Mouse (Mus musculus) myocyte (in vitro differentiated cells): Measurements from ENCODE around the gene Ferd3l. TPM values are rescaled to one million over a fixed set of nuclear protein-coding genes. Genes with fewer than 3 reads are reported as not detected.

Experiments used
- H3K27me3 ChIP-seq: one replicate; pipeline ENCODE4 v1.6.1; 2011; ENCODE audit not compliant: control insufficient read depth, insufficient read depth, insufficient read length
- H3K36me3 ChIP-seq: one replicate; pipeline ENCODE4 v1.6.1; 2011; ENCODE audit not compliant: control insufficient read depth, insufficient read depth
- H3K4me2 ChIP-seq: one replicate; pipeline ENCODE4 v1.6.1; 2011; ENCODE audit warnings: low read depth, control low read depth
- H3K4me3 ChIP-seq: one replicate; pipeline ENCODE4 v1.5.1; 2011; ENCODE audit warnings: mild to moderate bottlenecking, control low read depth, moderate library complexity
- H3K79me2 ChIP-seq: one replicate; pipeline ENCODE4 v1.6.1; 2011; ENCODE audit not compliant: control insufficient read depth, insufficient read depth
- H3ac ChIP-seq: one replicate; pipeline ENCODE4 v1.6.1; 2011; ENCODE audit not compliant: control insufficient read depth, insufficient read length
- CEBPB ChIP-seq: IDR thresholded peaks from 2 replicates; pipeline ENCODE4 v1.6.1; 2011; ENCODE audit warnings: mild to moderate bottlenecking, moderate library complexity; ENCODE audit not compliant: poor library complexity, insufficient read depth, severe bottlenecking
- E2F4 ChIP-seq: IDR thresholded peaks from one replicate; pipeline ENCODE4 v1.6.1; 2011; ENCODE audit warnings: mild to moderate bottlenecking, control low read depth, moderate library complexity; ENCODE audit not compliant: insufficient read depth
- MAX ChIP-seq: IDR thresholded peaks from one replicate; pipeline ENCODE4 v1.6.1; 2011; ENCODE audit warnings: low read depth, mild to moderate bottlenecking, control low read depth
- MYOD1 ChIP-seq, 3 experiments: IDR thresholded peaks; one replicate each; pipeline ENCODE4 v1.6.1; 2011; ENCODE audit warnings: control low read depth in 2 of 3, low read depth in 2 of 3, mild to moderate bottlenecking in 2 of 3, moderate library complexity in 1 of 3; ENCODE audit not compliant: insufficient read length in 2 of 3, control insufficient read depth in 1 of 3
- MYOG ChIP-seq, 3 experiments: IDR thresholded peaks; one replicate each; pipeline ENCODE4 v1.6.1; 2011; ENCODE audit warnings: control low read depth in 2 of 3, low read depth in 2 of 3, mild to moderate bottlenecking in 2 of 3; ENCODE audit not compliant: insufficient read length in 2 of 3, control insufficient read depth in 1 of 3, insufficient read depth in 1 of 3
- POLR2A ChIP-seq: IDR thresholded peaks from one replicate; pipeline ENCODE4 v1.6.1; 2011; ENCODE audit warnings: low read depth, mild to moderate bottlenecking, control low read depth, moderate library complexity; ENCODE audit not compliant: insufficient read length
- POLR2AphosphoS2 ChIP-seq: IDR thresholded peaks from one replicate; pipeline ENCODE4 v1.6.1; 2011; ENCODE audit warnings: low read depth, control low read depth; ENCODE audit not compliant: insufficient read length
- REST ChIP-seq: IDR thresholded peaks from one replicate; pipeline ENCODE4 v1.6.1; 2011; ENCODE audit warnings: mild to moderate bottlenecking, control low read depth, moderate library complexity; ENCODE audit not compliant: insufficient read depth, insufficient read length
- SRF ChIP-seq: IDR thresholded peaks from one replicate; pipeline ENCODE4 v1.6.1; 2011; ENCODE audit warnings: low read depth; ENCODE audit not compliant: control insufficient read depth, insufficient read length
- TCF12 ChIP-seq: IDR thresholded peaks from one replicate; pipeline ENCODE4 v1.6.1; 2011; ENCODE audit warnings: mild to moderate bottlenecking, control low read depth; ENCODE audit not compliant: poor library complexity, insufficient read depth, severe bottlenecking
- TCF3 ChIP-seq: IDR thresholded peaks from one replicate; pipeline ENCODE4 v1.6.1; 2011; ENCODE audit warnings: low read depth, control low read depth; ENCODE audit not compliant: insufficient read length
- USF1 ChIP-seq: IDR thresholded peaks from one replicate; pipeline ENCODE4 v1.6.1; 2011; ENCODE audit warnings: low read depth, mild to moderate bottlenecking, control low read depth, moderate library complexity
- polyA plus RNA-seq: library from polyadenylated mRNA; unstranded; fragments of >200 nt; fragmentation: generic; extraction: Trizol; gene quantifications from one replicate; pipeline ENCODE4 v1.2.1, GENCODE M21; 2012; ENCODE audit warnings: missing spikeins

Ferd3l gene
- polyA plus RNA-seq, 1 experiment: not detected

GRCm38 (mm10) chr12:33952843-33953242, 24.6 kb downstream of the Ferd3l start:
- TF ChIP-seq REST: no peak
- TF ChIP-seq MYOG (IDR thresholded peaks at IDR 0.05; ENCODE audit: control insufficient read depth in 1 of 3, insufficient read depth in 1 of 3, insufficient read length in 2 of 3, low read depth in 2 of 3): no peak
- no peak for TF ChIP-seq MAX
- no peak for TF ChIP-seq TCF12
- TF ChIP-seq TCF3: no peak
- no peak for TF ChIP-seq POLR2AphosphoS2
- no peak for TF ChIP-seq E2F4
- TF ChIP-seq CEBPB: no peak
- no peak for TF ChIP-seq MYOD1 (IDR thresholded peaks at IDR 0.05; ENCODE audit: control insufficient read depth in 1 of 3, insufficient read length in 2 of 3, low read depth in 2 of 3)
- no peak for TF ChIP-seq SRF
- TF ChIP-seq USF1: no peak
- TF ChIP-seq POLR2A: no peak
- H3K36me3 ChIP-seq: no peaks in the 10 kb centered on the region
- H3K27me3 ChIP-seq: no peaks in the 10 kb centered on the region
- no peaks in the 10 kb centered on the region for H3K79me2 ChIP-seq
- no peak overlapping the region for H3ac ChIP-seq
- no peak overlapping the region for H3K4me3 ChIP-seq
- no peak overlapping the region for H3K4me2 ChIP-seq

- Histone ChIP-seq H3K36me3 (no peaks in the 10 kb centered on the region), H3ac (no peak overlapping the region), H3K27me3 (no peaks in the 10 kb centered on the region), H3K79me2 (no peaks in the 10 kb centered on the region), H3K4me3 (no peak overlapping the region), H3K4me2 (no peak overlapping the region)
- TF ChIP-seq POLR2AphosphoS2: no peak
- TF ChIP-seq MYOD1 (IDR thresholded peaks at IDR 0.05; ENCODE audit: control insufficient read depth in 1 of 3, insufficient read length in 2 of 3, low read depth in 2 of 3): no peak
- no peak for TF ChIP-seq CEBPB
- no peak for TF ChIP-seq REST
- no peak for TF ChIP-seq MYOG (IDR thresholded peaks at IDR 0.05; ENCODE audit: control insufficient read depth in 1 of 3, insufficient read depth in 1 of 3, insufficient read length in 2 of 3, low read depth in 2 of 3)
- no peak for TF ChIP-seq TCF3
- no peak for TF ChIP-seq USF1
- TF ChIP-seq E2F4: no peak
- no peak for TF ChIP-seq SRF
- no peak for TF ChIP-seq MAX
- no peak for TF ChIP-seq TCF12
- no peak for TF ChIP-seq POLR2A
These were observed 26.8 kb downstream of the Ferd3l start for GRCm38 (mm10) chr12:33954931-33955565.

GRCm38 (mm10) chr12:33955606-33956295, 27.5 kb downstream of the Ferd3l start:
- no peaks in the 10 kb centered on the region for H3K79me2 ChIP-seq
- no peaks in the 10 kb centered on the region for H3K27me3 ChIP-seq
- H3K4me3 ChIP-seq: no peak overlapping the region
- TF ChIP-seq MYOG (IDR thresholded peaks at IDR 0.05; ENCODE audit: control insufficient read depth in 1 of 3, insufficient read depth in 1 of 3, insufficient read length in 2 of 3, low read depth in 2 of 3) (no peak), USF1 (no peak), SRF (no peak), CEBPB (no peak), POLR2A (no peak), TCF12 (no peak), MYOD1 (IDR thresholded peaks at IDR 0.05; ENCODE audit: control insufficient read depth in 1 of 3, insufficient read length in 2 of 3, low read depth in 2 of 3) (no peak), REST (no peak), POLR2AphosphoS2 (no peak)
- H3ac ChIP-seq: no peak overlapping the region
- no peak overlapping the region for H3K4me2 ChIP-seq
- no peaks in the 10 kb centered on the region for H3K36me3 ChIP-seq

- H3K4me3 ChIP-seq: no peak overlapping the region
- TF ChIP-seq MAX (no peak), CEBPB (no peak), MYOD1 (IDR thresholded peaks at IDR 0.05; ENCODE audit: control insufficient read depth in 1 of 3, insufficient read length in 2 of 3, low read depth in 2 of 3) (no peak), SRF (no peak), POLR2A (no peak), TCF12 (no peak), E2F4 (no peak)
- no peaks in the 10 kb centered on the region for H3K79me2 ChIP-seq
- H3K27me3 ChIP-seq: no peaks in the 10 kb centered on the region
- no peak overlapping the region for H3ac ChIP-seq
- H3K4me2 ChIP-seq: no peak overlapping the region
- H3K36me3 ChIP-seq: no peaks in the 10 kb centered on the region
These were observed 28.6 kb downstream of the Ferd3l start for GRCm38 (mm10) chr12:33956576-33957399.
